Mouse (Mus musculus): ENCODE measurements around the gene Etnk2. TPM values are rescaled to one million over a fixed set of nuclear protein-coding genes. Genes with fewer than 3 reads are reported as not detected.

Etnk2 gene
- polyA plus RNA-seq, 1 experiment, result 0.18 TPM

- no peaks in the 10 kb centered on the region for H3K36me3 ChIP-seq (ENCODE audit: control insufficient read depth, insufficient read depth, low read length)
- 96% methylated on average over 14 of the region's 14 CpGs for WGBS
- H3K27me3 ChIP-seq (ENCODE audit: control insufficient read depth, insufficient read depth, low read length), result no peaks in the 10 kb centered on the region
- peaks cover 7% of the 10 kb centered on the region for H3K4me1 ChIP-seq (replicated peaks; ENCODE audit: control insufficient read depth, insufficient read depth, low read length)
- no peak overlapping the region for H3K4me3 ChIP-seq (ENCODE audit: control insufficient read depth, insufficient read depth, low read length)
- no peak overlapping the region for H3K27ac ChIP-seq (ENCODE audit: control insufficient read depth, insufficient read depth, low read length)
- no peak for DNase-seq
- TF ChIP-seq CTCF (IDR thresholded peaks at IDR 0.05; ENCODE audit: borderline replicate concordance, control insufficient read depth, extremely low read depth, insufficient read depth, low read length, poor library complexity) (no peak), POLR2A (IDR thresholded peaks at IDR 0.05; ENCODE audit: control insufficient read depth, extremely low read depth, insufficient read depth, low read length, poor library complexity) (no peak)
Observed at GRCm38 (mm10) chr1:133383157-133383783, 19.9 kb downstream of the Etnk2 start.

- Histone ChIP-seq H3K36me3 (ENCODE audit: control insufficient read depth, insufficient read depth, low read length) (no peaks in the 10 kb centered on the region), H3K27ac (ENCODE audit: control insufficient read depth, insufficient read depth, low read length) (no peak overlapping the region), H3K4me3 (ENCODE audit: control insufficient read depth, insufficient read depth, low read length) (peak overlapping the region; percentile 34), H3K4me1 (replicated peaks; ENCODE audit: control insufficient read depth, insufficient read depth, low read length) (peaks cover 7% of the 10 kb centered on the region), H3K27me3 (ENCODE audit: control insufficient read depth, insufficient read depth, low read length) (no peaks in the 10 kb centered on the region)
- DNase-seq, result peak; percentile 88
- TF ChIP-seq POLR2A (IDR thresholded peaks at IDR 0.05; ENCODE audit: control insufficient read depth, extremely low read depth, insufficient read depth, low read length, poor library complexity) (no peak), CTCF (IDR thresholded peaks at IDR 0.05; ENCODE audit: borderline replicate concordance, control insufficient read depth, extremely low read depth, insufficient read depth, low read length, poor library complexity) (peak; percentile 89; the same call in 1 of the 2 replicates)
- 53% methylated on average over 9 of the region's 9 CpGs for whole genome bisulfite sequencing
Observed at GRCm38 (mm10) chr1:133385506-133385905, 22.1 kb downstream of the Etnk2 start.

- Histone ChIP-seq H3K4me1 (replicated peaks; ENCODE audit: control insufficient read depth, insufficient read depth, low read length) (peaks cover 7% of the 10 kb centered on the region), H3K36me3 (ENCODE audit: control insufficient read depth, insufficient read depth, low read length) (no peaks in the 10 kb centered on the region), H3K27me3 (ENCODE audit: control insufficient read depth, insufficient read depth, low read length) (no peaks in the 10 kb centered on the region), H3K4me3 (ENCODE audit: control insufficient read depth, insufficient read depth, low read length) (no peak overlapping the region), H3K27ac (ENCODE audit: control insufficient read depth, insufficient read depth, low read length) (no peak overlapping the region)
- no peak for DNase-seq
- WGBS, result 91% methylated on average over 11 of the region's 11 CpGs
- TF ChIP-seq POLR2A (IDR thresholded peaks at IDR 0.05; ENCODE audit: control insufficient read depth, extremely low read depth, insufficient read depth, low read length, poor library complexity) (no peak), CTCF (IDR thresholded peaks at IDR 0.05; ENCODE audit: borderline replicate concordance, control insufficient read depth, extremely low read depth, insufficient read depth, low read length, poor library complexity) (no peak)
Observed at GRCm38 (mm10) chr1:133386209-133386608, 22.8 kb downstream of the Etnk2 start.

- 95% methylated on average over 19 of the region's 19 CpGs for WGBS
- no peaks in the 10 kb centered on the region for H3K27me3 ChIP-seq (ENCODE audit: control insufficient read depth, insufficient read depth, low read length)
- H3K4me3 ChIP-seq (ENCODE audit: control insufficient read depth, insufficient read depth, low read length), result no peak overlapping the region
- H3K27ac ChIP-seq (ENCODE audit: control insufficient read depth, insufficient read depth, low read length), result no peak overlapping the region
- no peaks in the 10 kb centered on the region for H3K36me3 ChIP-seq (ENCODE audit: control insufficient read depth, insufficient read depth, low read length)
- no peak for DNase-seq
- peaks cover 7% of the 10 kb centered on the region for H3K4me1 ChIP-seq (replicated peaks; ENCODE audit: control insufficient read depth, insufficient read depth, low read length)
- TF ChIP-seq CTCF (IDR thresholded peaks at IDR 0.05; ENCODE audit: borderline replicate concordance, control insufficient read depth, extremely low read depth, insufficient read depth, low read length, poor library complexity) (no peak), POLR2A (IDR thresholded peaks at IDR 0.05; ENCODE audit: control insufficient read depth, extremely low read depth, insufficient read depth, low read length, poor library complexity) (no peak)
Observed at GRCm38 (mm10) chr1:133387539-133388268, 24.3 kb downstream of the Etnk2 start.

- TF ChIP-seq POLR2A (IDR thresholded peaks at IDR 0.05; ENCODE audit: control insufficient read depth, extremely low read depth, insufficient read depth, low read length, poor library complexity) (no peak), CTCF (IDR thresholded peaks at IDR 0.05; ENCODE audit: borderline replicate concordance, control insufficient read depth, extremely low read depth, insufficient read depth, low read length, poor library complexity) (no peak)
- WGBS, result 55% methylated on average over 4 of the region's 4 CpGs
- no peak for DNase-seq
- Histone ChIP-seq H3K4me3 (ENCODE audit: control insufficient read depth, insufficient read depth, low read length) (no peak overlapping the region), H3K36me3 (ENCODE audit: control insufficient read depth, insufficient read depth, low read length) (no peaks in the 10 kb centered on the region), H3K27ac (ENCODE audit: control insufficient read depth, insufficient read depth, low read length) (no peak overlapping the region), H3K4me1 (replicated peaks; ENCODE audit: control insufficient read depth, insufficient read depth, low read length) (peaks cover 18% of the 10 kb centered on the region), H3K27me3 (ENCODE audit: control insufficient read depth, insufficient read depth, low read length) (no peaks in the 10 kb centered on the region)
Observed at GRCm38 (mm10) chr1:133394702-133395101, 31.3 kb downstream of the Etnk2 start.

- DNase-seq, result no peak
- TF ChIP-seq POLR2A (IDR thresholded peaks at IDR 0.05; ENCODE audit: control insufficient read depth, extremely low read depth, insufficient read depth, low read length, poor library complexity), result no peak
- TF ChIP-seq CTCF (IDR thresholded peaks at IDR 0.05; ENCODE audit: borderline replicate concordance, control insufficient read depth, extremely low read depth, insufficient read depth, low read length, poor library complexity), result no peak
- 97% methylated on average over 5 of the region's 5 CpGs for WGBS
- H3K36me3 ChIP-seq (ENCODE audit: control insufficient read depth, insufficient read depth, low read length), result no peaks in the 10 kb centered on the region
- no peak overlapping the region for H3K27ac ChIP-seq (ENCODE audit: control insufficient read depth, insufficient read depth, low read length)
- H3K4me1 ChIP-seq (replicated peaks; ENCODE audit: control insufficient read depth, insufficient read depth, low read length), result peaks cover 28% of the 10 kb centered on the region
- no peak overlapping the region for H3K4me3 ChIP-seq (ENCODE audit: control insufficient read depth, insufficient read depth, low read length)
- H3K27me3 ChIP-seq (ENCODE audit: control insufficient read depth, insufficient read depth, low read length), result no peaks in the 10 kb centered on the region
Observed at GRCm38 (mm10) chr1:133396693-133397092, 33.3 kb downstream of the Etnk2 start.

Data from thymus, adult 2 months (tissue).